Mouse (Mus musculus): ENCODE results near the gene Gse1. TPM values are rescaled to one million over a fixed set of nuclear protein-coding genes. Genes with fewer than 3 reads are reported as not detected.

The Gse1 gene
- polyA plus RNA-seq, 1 experiment from 2014 or later, result 25.3 TPM

DNA sequence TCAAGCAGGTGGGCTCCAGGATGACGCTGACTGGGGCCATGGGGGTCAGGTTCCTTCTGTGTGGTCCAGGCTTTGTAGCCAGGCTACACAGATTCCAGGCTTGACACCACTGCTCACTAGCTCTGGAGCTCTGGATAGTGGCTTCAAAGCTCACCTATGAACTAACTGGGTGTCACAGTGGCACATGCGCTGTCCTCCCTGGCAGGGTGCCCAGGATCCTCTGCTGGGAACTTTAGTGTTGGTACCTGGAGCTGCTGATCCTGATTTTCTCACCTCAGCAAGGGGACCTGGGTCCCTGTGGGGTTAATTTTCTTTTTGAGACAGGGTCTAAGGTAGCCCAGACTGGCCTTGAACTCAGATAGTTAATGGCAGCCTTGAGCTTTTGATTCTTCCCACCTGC, 173.0 kb downstream of the Gse1 start:
- WGBS, result 81% methylated on average over 2 of the region's 2 CpGs
- H3K9ac ChIP-seq (ENCODE audit: low read depth, low read length), result no peak overlapping the region
- no peaks in the 10 kb centered on the region; the same call in 1 of the 2 replicates for H3K27me3 ChIP-seq (replicated peaks; ENCODE audit: control insufficient read depth, insufficient read depth, low read length)
- peaks cover 30% of the 10 kb centered on the region for H3K4me1 ChIP-seq (replicated peaks; ENCODE audit: control insufficient read depth, insufficient read depth, low read length)
- DNase-seq (ENCODE audit: low spot score) (no peak), ATAC-seq (replicated peaks; ENCODE audit: low FRiP score) (no peak)
- H3K27ac ChIP-seq (ENCODE audit: low read depth, low read length), result no peak overlapping the region
- no peak overlapping the region for H3K4me2 ChIP-seq
- H3K9me3 ChIP-seq (ENCODE audit: control insufficient read depth, low read length), result no peaks in the 10 kb centered on the region
- H3K4me3 ChIP-seq (ENCODE audit: low read depth, low read length), result no peak overlapping the region
- no peaks in the 10 kb centered on the region for H3K36me3 ChIP-seq (ENCODE audit: control insufficient read depth, insufficient read depth, low read length)

DNA sequence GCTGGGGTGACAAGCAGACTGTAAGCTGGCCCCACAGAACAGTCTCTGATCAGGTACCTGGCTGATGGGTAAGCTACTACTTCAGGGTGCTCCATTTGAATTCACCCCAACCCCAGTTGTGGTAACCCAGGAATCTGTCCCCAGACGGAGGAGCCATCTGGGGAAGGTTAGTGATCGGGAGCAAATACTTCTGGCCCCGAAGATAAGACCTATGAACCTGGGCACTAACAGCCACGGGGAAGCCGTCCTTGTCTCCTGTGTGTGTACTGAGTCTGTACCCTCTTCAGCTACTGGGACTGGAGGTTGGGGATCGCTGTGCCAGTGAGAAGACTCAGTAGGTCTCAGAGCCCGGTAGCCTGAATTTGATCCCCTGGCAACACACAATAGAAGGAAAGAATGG, 173.5 kb downstream of the Gse1 start:
- Histone ChIP-seq H3K4me2 (no peak overlapping the region), H3K9me3 (ENCODE audit: control insufficient read depth, low read length) (no peaks in the 10 kb centered on the region), H3K27ac (ENCODE audit: low read depth, low read length) (no peak overlapping the region), H3K27me3 (replicated peaks; ENCODE audit: control insufficient read depth, insufficient read depth, low read length) (no peaks in the 10 kb centered on the region; the same call in 1 of the 2 replicates), H3K4me1 (replicated peaks; ENCODE audit: control insufficient read depth, insufficient read depth, low read length) (peaks cover 30% of the 10 kb centered on the region), H3K4me3 (ENCODE audit: low read depth, low read length) (no peak overlapping the region), H3K9ac (ENCODE audit: low read depth, low read length) (0 out of 2 replicates have a peak overlapping the region, but pooled peaks have one; percentile 34), H3K36me3 (ENCODE audit: control insufficient read depth, insufficient read depth, low read length) (no peaks in the 10 kb centered on the region)
- no peak for ATAC-seq (replicated peaks; ENCODE audit: low FRiP score)
- DNase-seq (ENCODE audit: low spot score), result no peak
- WGBS, result 47% methylated on average over 7 of the region's 7 CpGs

DNA sequence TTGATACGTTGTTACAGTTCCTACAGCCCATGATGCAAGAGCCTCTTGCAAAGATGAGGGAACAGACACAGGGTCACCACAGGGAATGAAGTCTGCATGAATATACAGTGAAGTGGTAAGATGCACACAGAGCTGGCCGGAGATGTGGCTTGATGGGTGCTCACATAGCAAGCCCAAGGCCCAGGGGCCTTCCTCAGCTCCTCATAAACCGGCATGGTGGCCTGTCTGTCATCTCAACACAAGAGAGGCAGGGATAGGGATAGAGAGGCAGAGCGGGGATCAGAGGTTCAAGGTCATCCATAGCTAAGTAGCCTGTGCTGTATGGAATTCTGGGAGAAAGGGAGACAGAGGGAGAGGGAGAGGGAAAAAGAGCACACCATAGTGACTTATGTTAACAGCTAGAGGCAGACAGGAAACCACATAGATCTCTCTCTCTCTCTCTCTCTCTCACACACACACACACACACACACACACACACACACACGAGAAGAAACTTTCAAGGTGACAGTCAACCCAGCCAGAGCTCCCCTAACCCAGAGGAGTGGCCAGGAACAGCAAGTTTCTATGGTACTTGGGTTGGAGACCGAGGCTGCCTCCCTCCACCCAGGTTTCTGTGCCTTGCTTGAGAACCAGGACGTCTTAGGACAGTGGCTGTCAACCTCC, 175.5 kb downstream of the Gse1 start:
- no peak overlapping the region for H3K27ac ChIP-seq (ENCODE audit: low read depth, low read length)
- no peak overlapping the region for H3K4me2 ChIP-seq
- H3K36me3 ChIP-seq (ENCODE audit: control insufficient read depth, insufficient read depth, low read length), result no peaks in the 10 kb centered on the region
- no peaks in the 10 kb centered on the region for H3K9me3 ChIP-seq (ENCODE audit: control insufficient read depth, low read length)
- no peaks in the 10 kb centered on the region; the same call in 1 of the 2 replicates for H3K27me3 ChIP-seq (replicated peaks; ENCODE audit: control insufficient read depth, insufficient read depth, low read length)
- no peak for DNase-seq (ENCODE audit: low spot score)
- ATAC-seq (replicated peaks; ENCODE audit: low FRiP score), result no peak
- H3K9ac ChIP-seq (ENCODE audit: low read depth, low read length), result no peak overlapping the region
- WGBS, result 70% methylated on average over 7 of the region's 7 CpGs
- no peak overlapping the region for H3K4me3 ChIP-seq (ENCODE audit: low read depth, low read length)
- H3K4me1 ChIP-seq (replicated peaks; ENCODE audit: control insufficient read depth, insufficient read depth, low read length), result peaks cover 44% of the 10 kb centered on the region

DNA sequence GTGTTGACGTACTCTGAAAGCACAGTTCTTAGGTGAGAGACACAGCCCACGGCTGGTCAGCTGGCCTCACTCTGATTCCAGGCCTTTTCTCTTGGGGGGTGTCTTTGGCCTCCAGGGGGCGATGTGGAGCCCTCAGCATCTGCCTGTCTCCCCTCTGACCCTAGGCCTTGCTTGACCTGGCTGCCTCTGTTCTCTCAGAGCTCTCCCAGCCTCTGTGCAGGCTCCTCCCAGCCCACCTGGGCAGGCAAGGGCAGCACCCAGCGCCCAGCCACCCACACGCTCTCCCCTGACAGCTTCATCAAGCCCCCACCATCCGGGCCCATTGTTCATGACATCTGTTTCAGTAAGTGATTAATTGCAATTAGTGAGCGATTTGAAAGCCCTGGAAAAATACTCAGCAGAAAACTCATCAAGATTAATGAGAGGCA, 176.4 kb downstream of the Gse1 start:
- no peak overlapping the region for H3K27ac ChIP-seq (ENCODE audit: low read depth, low read length)
- H3K9me3 ChIP-seq (ENCODE audit: control insufficient read depth, low read length), result no peaks in the 10 kb centered on the region
- ATAC-seq (replicated peaks; ENCODE audit: low FRiP score) (peak; percentile 19; the same call in 1 of the 2 replicates), DNase-seq (ENCODE audit: low spot score) (no peak)
- H3K36me3 ChIP-seq (ENCODE audit: control insufficient read depth, insufficient read depth, low read length), result no peaks in the 10 kb centered on the region
- H3K27me3 ChIP-seq (replicated peaks; ENCODE audit: control insufficient read depth, insufficient read depth, low read length), result no peaks in the 10 kb centered on the region; the same call in 1 of the 2 replicates
- no peak overlapping the region for H3K4me3 ChIP-seq (ENCODE audit: low read depth, low read length)
- H3K9ac ChIP-seq (ENCODE audit: low read depth, low read length), result no peak overlapping the region
- H3K4me2 ChIP-seq, result no peak overlapping the region
- H3K4me1 ChIP-seq (replicated peaks; ENCODE audit: control insufficient read depth, insufficient read depth, low read length), result peaks cover 45% of the 10 kb centered on the region
- WGBS, result 49% methylated on average over 7 of the region's 7 CpGs

DNA sequence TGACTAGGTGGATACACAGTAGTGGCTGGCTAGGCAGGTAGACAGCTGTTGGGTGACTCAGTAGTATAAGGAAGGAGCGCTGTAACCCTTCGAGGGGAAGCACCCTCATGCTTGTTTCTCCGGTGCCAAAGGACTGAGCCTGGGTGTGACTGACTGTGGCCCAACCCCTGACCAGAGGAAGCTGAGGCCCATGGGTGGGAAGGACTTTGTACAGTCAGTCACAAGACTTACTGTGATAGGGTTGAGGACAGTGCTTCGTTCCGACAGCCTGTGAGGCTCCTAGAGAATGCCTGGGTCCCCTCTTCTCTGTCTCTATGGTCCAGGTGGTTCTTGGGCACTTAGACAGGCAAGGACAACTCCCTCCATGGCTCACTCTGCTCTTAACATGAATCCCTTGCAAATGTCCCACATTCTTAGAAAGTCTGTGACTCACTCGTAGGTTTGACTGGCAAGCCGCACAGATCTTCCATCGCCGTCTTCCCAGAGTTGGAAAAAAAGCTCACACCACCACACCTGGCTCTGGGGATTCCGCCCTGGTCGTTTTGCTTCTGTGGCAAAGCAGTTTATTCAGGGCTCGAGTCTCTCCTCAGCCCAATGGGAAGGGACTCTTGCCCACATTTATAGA, 177.9 kb downstream of the Gse1 start:
- Histone ChIP-seq H3K36me3 (ENCODE audit: control insufficient read depth, insufficient read depth, low read length) (no peaks in the 10 kb centered on the region), H3K9me3 (ENCODE audit: control insufficient read depth, low read length) (no peaks in the 10 kb centered on the region), H3K9ac (ENCODE audit: low read depth, low read length) (no peak overlapping the region), H3K4me1 (replicated peaks; ENCODE audit: control insufficient read depth, insufficient read depth, low read length) (peaks cover 48% of the 10 kb centered on the region), H3K4me2 (no peak overlapping the region), H3K27ac (ENCODE audit: low read depth, low read length) (no peak overlapping the region), H3K4me3 (ENCODE audit: low read depth, low read length) (no peak overlapping the region), H3K27me3 (replicated peaks; ENCODE audit: control insufficient read depth, insufficient read depth, low read length) (no peaks in the 10 kb centered on the region)
- WGBS, result 79% methylated on average over 12 of the region's 12 CpGs
- ATAC-seq (replicated peaks; ENCODE audit: low FRiP score), result no peak
- DNase-seq (ENCODE audit: low spot score), result no peak

DNA sequence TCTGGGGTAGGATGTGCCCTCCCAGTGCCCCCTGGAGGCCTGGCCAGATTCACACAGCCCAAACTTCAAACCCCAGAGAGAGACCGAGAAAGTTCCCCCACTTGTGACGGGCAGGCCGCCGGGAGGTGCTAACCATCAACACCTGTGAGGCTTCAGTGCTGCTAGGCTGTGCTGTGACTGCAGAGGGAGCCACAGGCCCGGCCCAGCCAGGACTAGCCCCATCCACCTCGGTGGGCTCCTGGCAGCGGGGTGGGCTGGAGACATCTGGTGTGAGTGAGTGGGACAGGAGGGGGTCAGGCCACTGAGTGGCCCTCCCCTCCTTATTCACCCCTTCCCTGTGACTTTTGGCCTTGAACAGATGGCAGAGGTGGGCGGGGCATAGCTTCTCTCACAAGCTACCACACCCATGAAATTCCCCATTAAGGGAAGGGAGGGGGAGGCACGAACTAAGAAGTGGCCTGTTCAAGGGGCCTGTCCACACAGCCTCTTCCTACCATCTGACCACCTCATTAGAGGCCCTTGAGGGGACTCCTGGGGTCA, 179.5 kb downstream of the Gse1 start:
- Histone ChIP-seq H3K27me3 (replicated peaks; ENCODE audit: control insufficient read depth, insufficient read depth, low read length) (no peaks in the 10 kb centered on the region), H3K9ac (ENCODE audit: low read depth, low read length) (0 out of 2 replicates have a peak overlapping the region, but pooled peaks have one; percentile 13), H3K27ac (ENCODE audit: low read depth, low read length) (peak overlapping the region; percentile 30; the same call in 1 of the 2 replicates), H3K9me3 (ENCODE audit: control insufficient read depth, low read length) (no peaks in the 10 kb centered on the region), H3K4me3 (ENCODE audit: low read depth, low read length) (no peak overlapping the region), H3K4me2 (no peak overlapping the region), H3K36me3 (ENCODE audit: control insufficient read depth, insufficient read depth, low read length) (no peaks in the 10 kb centered on the region), H3K4me1 (replicated peaks; ENCODE audit: control insufficient read depth, insufficient read depth, low read length) (peaks cover 51% of the 10 kb centered on the region)
- WGBS, result 14% methylated on average over 9 of the region's 9 CpGs
- DNase-seq (ENCODE audit: low spot score) (no peak), ATAC-seq (replicated peaks; ENCODE audit: low FRiP score) (peak; percentile 50; the same call in 1 of the 2 replicates)

DNA sequence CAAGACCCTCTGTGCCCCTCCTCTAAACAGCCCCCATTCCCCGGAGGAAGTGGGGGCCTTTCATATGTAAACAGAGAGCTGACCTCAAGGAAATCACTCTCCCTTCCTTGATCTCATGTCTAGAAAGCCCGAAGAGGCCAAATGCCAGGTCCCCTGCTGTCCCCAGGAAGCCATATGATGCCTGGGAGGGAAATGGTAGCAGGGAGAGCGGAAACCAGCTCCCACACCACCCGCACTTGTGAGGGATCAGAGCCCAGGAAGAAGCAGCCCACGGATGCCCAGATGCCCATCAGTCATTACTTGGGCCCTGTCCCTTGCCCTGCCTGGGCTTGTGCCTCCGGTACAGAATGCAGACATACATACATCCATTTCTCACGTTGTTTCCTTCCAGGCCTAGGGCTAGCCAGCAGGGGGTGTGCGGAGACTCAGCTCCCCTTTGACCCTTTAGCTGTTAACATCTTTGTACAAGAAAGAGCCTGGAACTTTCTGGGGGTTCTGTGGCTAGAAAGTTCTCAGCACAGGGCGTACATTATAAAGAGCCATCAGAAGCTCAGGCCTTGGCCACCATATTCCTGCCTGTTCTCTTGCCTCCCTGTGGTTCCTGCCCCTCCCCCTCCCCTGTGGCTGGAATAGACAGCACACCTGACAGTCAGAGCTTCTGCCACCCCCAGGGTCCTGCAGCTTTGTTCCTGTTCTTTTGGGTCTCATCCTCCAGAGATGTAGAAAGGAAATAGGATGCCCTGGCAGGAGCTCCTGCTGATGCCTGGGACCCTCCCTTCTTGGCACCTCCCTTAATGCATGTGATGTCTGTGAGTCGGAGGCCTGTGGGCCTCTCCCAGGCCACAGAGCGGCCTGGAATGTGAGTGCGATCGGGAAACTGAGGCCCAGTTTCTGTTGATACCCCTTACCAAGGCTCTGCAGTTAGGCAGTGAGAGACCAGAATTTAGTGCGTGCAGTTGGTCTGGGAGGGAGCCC, 180.3 kb downstream of the Gse1 start:
- no peaks in the 10 kb centered on the region for H3K9me3 ChIP-seq (ENCODE audit: control insufficient read depth, low read length)
- no peak for ATAC-seq (replicated peaks; ENCODE audit: low FRiP score)
- no peak overlapping the region for H3K4me2 ChIP-seq
- H3K36me3 ChIP-seq (ENCODE audit: control insufficient read depth, insufficient read depth, low read length), result no peaks in the 10 kb centered on the region
- H3K9ac ChIP-seq (ENCODE audit: low read depth, low read length), result 0 out of 2 replicates have a peak overlapping the region, but pooled peaks have one; percentile 13
- peaks cover 3% of the 10 kb centered on the region; the same call in 1 of the 2 replicates for H3K27me3 ChIP-seq (replicated peaks; ENCODE audit: control insufficient read depth, insufficient read depth, low read length)
- H3K4me3 ChIP-seq (ENCODE audit: low read depth, low read length), result no peak overlapping the region
- 47% methylated on average over 14 of the region's 14 CpGs for WGBS
- H3K4me1 ChIP-seq (replicated peaks; ENCODE audit: control insufficient read depth, insufficient read depth, low read length), result peaks cover 52% of the 10 kb centered on the region
- peak overlapping the region; percentile 30; the same call in 1 of the 2 replicates for H3K27ac ChIP-seq (ENCODE audit: low read depth, low read length)
- DNase-seq (ENCODE audit: low spot score), result no peak

Data from liver, embryonic 11.5 days (tissue).